Mouse (Mus musculus): ENCODE data around the gene Fstl3. TPM values are rescaled to one million over a fixed set of nuclear protein-coding genes. Genes with fewer than 3 reads are reported as not detected.

Gene Fstl3
- total RNA-seq, 2 experiments from 2014 or later = 1.7 to 2.2 TPM

Other genes starting within 250 kb of the Fstl3 start
- 1 to 10 TPM; 2.5 to 3.3 TPM for gene Plpp2, start 243.5 kb upstream of the Fstl3 start, total RNA-seq (2021)
- 10 to 100 TPM; 41.7 to 51.4 TPM for gene Mier2, start 222.1 kb upstream of the Fstl3 start, total RNA-seq (2021)
- gene Theg, start 189.9 kb upstream of the Fstl3 start, total RNA-seq (2021) = under 1 TPM in 1 of 2 experiments, not detected in 1; 0.55 TPM
- gene C2cd4c, start 163.2 kb upstream of the Fstl3 start, total RNA-seq (2021) = 10 to 100 TPM; 14.2 to 15.1 TPM
- gene Shc2, start 139.4 kb upstream of the Fstl3 start, total RNA-seq (2021) = 10 to 100 TPM; 49.8 to 50.3 TPM
- under 1 TPM; 0.46 to 0.63 TPM for gene Odf3l2, start 131.5 kb upstream of the Fstl3 start, total RNA-seq (2021)
- under 1 TPM in 1 of 2 experiments, not detected in 1; 0.23 TPM for gene Madcam1, start 112.7 kb upstream of the Fstl3 start, total RNA-seq (2021)
- 10 to 100 TPM; 71.9 to 77.9 TPM for gene Tpgs1, start 107.9 kb upstream of the Fstl3 start, total RNA-seq (2021)
- 10 to 100 TPM; 64.2 to 70.3 TPM for gene Cdc34, start 95.1 kb upstream of the Fstl3 start, total RNA-seq (2021)
- 1 to 10 TPM in 1 of 2 experiments, under 1 TPM in 1; 0.81 to 1.6 TPM for gene Gzmm, start 88.3 kb upstream of the Fstl3 start, total RNA-seq (2021)
- gene Bsg, start 72.8 kb upstream of the Fstl3 start, total RNA-seq (2021) = 100 to 1,000 TPM; 785 to 820 TPM
- 10 to 100 TPM; 93.4 to 99.2 TPM for gene Hcn2, start 60.6 kb upstream of the Fstl3 start, total RNA-seq (2021)
- 10 to 100 TPM; 43.8 to 45.4 TPM for gene Polrmt, start 30.7 kb upstream of the Fstl3 start, total RNA-seq (2021)
- gene Fgf22, start 22.2 kb upstream of the Fstl3 start, total RNA-seq (2021) = 1 to 10 TPM; 1.4 to 2.1 TPM
- gene Rnf126, start 10.3 kb upstream of the Fstl3 start, total RNA-seq (2021) = 10 to 100 TPM; 95.4 to 97.1 TPM
- 1 to 10 TPM in 1 of 2 experiments, under 1 TPM in 1; 0.17 to 1.1 TPM for gene Prss57, start 13.7 kb downstream of the Fstl3 start, total RNA-seq (2021)
- gene Palm, start 16.3 kb downstream of the Fstl3 start, total RNA-seq (2021) = 100 to 1,000 TPM; 398 to 410 TPM
- under 1 TPM; 0.59 to 0.72 TPM for gene Misp, start 43.7 kb downstream of the Fstl3 start, total RNA-seq (2021)
- gene Ptbp1, start 77.2 kb downstream of the Fstl3 start, total RNA-seq (2021) = 10 to 100 TPM; 52.1 to 61.1 TPM
- 1 to 10 TPM; 2.3 to 3.1 TPM for gene Prtn3, start 97.2 kb downstream of the Fstl3 start, total RNA-seq (2021)
- gene Plppr3, start 97.4 kb downstream of the Fstl3 start, total RNA-seq (2021) = 10 to 100 TPM; 68.3 to 71.2 TPM
- gene Elane, start 109.0 kb downstream of the Fstl3 start, total RNA-seq (2021) = not detected
- not detected for gene Cfd, start 113.6 kb downstream of the Fstl3 start, total RNA-seq (2021)
- gene Med16, start 131.7 kb downstream of the Fstl3 start, total RNA-seq (2021) = 10 to 100 TPM; 55.0 to 66.5 TPM
- not detected for gene Gm26602, start 133.6 kb downstream of the Fstl3 start, total RNA-seq (2021)
- 1 to 10 TPM; 5.7 to 7.6 TPM for gene Kiss1r, start 139.7 kb downstream of the Fstl3 start, total RNA-seq (2021)
- gene R3hdm4, start 143.9 kb downstream of the Fstl3 start, total RNA-seq (2021) = 100 to 1,000 TPM; 438 to 440 TPM
- gene Arid3a, start 149.8 kb downstream of the Fstl3 start, total RNA-seq (2021) = 1 to 10 TPM; 5.4 to 7.0 TPM
- gene Wdr18, start 182.9 kb downstream of the Fstl3 start, total RNA-seq (2021) = 10 to 100 TPM; 45.3 to 46.5 TPM
- gene Grin3b, start 193.4 kb downstream of the Fstl3 start, total RNA-seq (2021) = under 1 TPM; 0.21 to 0.40 TPM
- 100 to 1,000 TPM; 140 to 152 TPM for gene Tmem259, start 207.1 kb downstream of the Fstl3 start, total RNA-seq (2021)
- 10 to 100 TPM in 1 of 2 experiments, 1 to 10 TPM in 1; 9.5 to 11.9 TPM for gene Cnn2, start 211.3 kb downstream of the Fstl3 start, total RNA-seq (2021)
- 10 to 100 TPM; 10.9 TPM for gene Abca7, start 219.2 kb downstream of the Fstl3 start, total RNA-seq (2021)
- 1 to 10 TPM; 3.3 to 4.0 TPM for gene Arhgap45, start 239.4 kb downstream of the Fstl3 start, total RNA-seq (2021)